Mouse (Mus musculus): ENCODE measurements around the gene Psmd8. TPM values are rescaled to one million over a fixed set of nuclear protein-coding genes. Genes with fewer than 3 reads are reported as not detected.
A peak's percentile ranks its signal among the peaks of the same experiment; 100 is the strongest.
"Not testable (repeated sequence)": the region's sequence is repeated elsewhere in the genome, so short reads cannot be mapped to it uniquely, and the experiment has no call there.

Psmd8 gene
- polyA plus RNA-seq, 1 experiment from 2014 or later = 263 TPM

- Histone ChIP-seq H3K9me3 (replicated peaks) (0 out of 2 replicates have a peak, but pooled peaks cover 4% of the 10 kb centered on the region), H3K4me3 (replicated peaks) (no peak overlapping the region), H3K27ac (no peak overlapping the region), H3K4me1 (peaks cover 12% of the 10 kb centered on the region), H3K4me2 (no peak overlapping the region), H3K36me3 (peaks cover 8% of the 10 kb centered on the region), H3K9ac (no peak overlapping the region), H3K27me3 (no peaks in the 10 kb centered on the region)
- no peak for ATAC-seq (replicated peaks; ENCODE audit: low FRiP score)
- WGBS = 66% methylated on average over 10 of the region's 10 CpGs
Observed at GRCm38 (mm10) chr7:29151486-29151885, 29.0 kb downstream of the Psmd8 start.

- 82% methylated on average over 15 of the region's 15 CpGs for WGBS
Observed at GRCm38 (mm10) chr7:29148771-29149170, 31.7 kb downstream of the Psmd8 start.

GRCm38 (mm10) chr7:29146625-29147367 is 33.7 kb downstream of the Psmd8 start:
- no peaks in the 10 kb centered on the region for H3K4me1 ChIP-seq
- no peak overlapping the region for H3K27ac ChIP-seq
- H3K9ac ChIP-seq = no peak overlapping the region
- no peak overlapping the region for H3K4me3 ChIP-seq (replicated peaks)
- WGBS = 76% methylated on average over 7 of the region's 7 CpGs
- ATAC-seq (replicated peaks; ENCODE audit: low FRiP score) = no peak
- no peaks in the 10 kb centered on the region for H3K27me3 ChIP-seq
- H3K4me2 ChIP-seq = no peak overlapping the region
- H3K36me3 ChIP-seq = no peaks in the 10 kb centered on the region
- H3K9me3 ChIP-seq (replicated peaks) = no peaks in the 10 kb centered on the region

More at GRCm38 (mm10) chr7:29148771-29149170, 31.7 kb downstream of the Psmd8 start:
- 0 out of 2 replicates have a peak, but pooled peaks have one; percentile 17 for ATAC-seq (replicated peaks; ENCODE audit: low FRiP score)
- H3K27ac ChIP-seq = no peak overlapping the region
- H3K36me3 ChIP-seq = no peaks in the 10 kb centered on the region
- H3K9me3 ChIP-seq (replicated peaks) = no peaks in the 10 kb centered on the region
- H3K27me3 ChIP-seq = no peaks in the 10 kb centered on the region
- H3K4me3 ChIP-seq (replicated peaks) = no peak overlapping the region
- no peak overlapping the region for H3K4me2 ChIP-seq
- no peak overlapping the region for H3K9ac ChIP-seq
- no peaks in the 10 kb centered on the region for H3K4me1 ChIP-seq

- H3K9ac ChIP-seq = no peak overlapping the region
- H3K27ac ChIP-seq = no peak overlapping the region
- no peaks in the 10 kb centered on the region for H3K9me3 ChIP-seq (replicated peaks)
- H3K4me2 ChIP-seq = no peak overlapping the region
- 92% methylated on average over 4 of the region's 4 CpGs for WGBS
- no peaks in the 10 kb centered on the region for H3K27me3 ChIP-seq
- no peaks in the 10 kb centered on the region for H3K4me1 ChIP-seq
- H3K36me3 ChIP-seq = no peaks in the 10 kb centered on the region
- no peak overlapping the region for H3K4me3 ChIP-seq (replicated peaks)
- no peak for ATAC-seq (replicated peaks; ENCODE audit: low FRiP score)
Observed at GRCm38 (mm10) chr7:29144006-29144405, 36.5 kb downstream of the Psmd8 start.

GRCm38 (mm10) chr7:29141416-29141815 is 39.1 kb downstream of the Psmd8 start:
- H3K4me1 ChIP-seq = no peaks in the 10 kb centered on the region
- H3K36me3 ChIP-seq = no peaks in the 10 kb centered on the region
- no peak overlapping the region for H3K4me3 ChIP-seq (replicated peaks)
- H3K27me3 ChIP-seq = peaks cover 3% of the 10 kb centered on the region
- WGBS = 72% methylated on average over 8 of the region's 8 CpGs
- no peak overlapping the region for H3K27ac ChIP-seq
- no peak for ATAC-seq (replicated peaks; ENCODE audit: low FRiP score)
- no peaks in the 10 kb centered on the region for H3K9me3 ChIP-seq (replicated peaks)
- H3K9ac ChIP-seq = no peak overlapping the region
- H3K4me2 ChIP-seq = no peak overlapping the region

- peaks cover 16% of the 10 kb centered on the region for H3K27me3 ChIP-seq
- H3K4me1 ChIP-seq = peaks cover 12% of the 10 kb centered on the region
- WGBS = 84% methylated on average over 3 of the region's 4 CpGs
- not testable (repeated sequence) for H3K4me2 ChIP-seq; H3K9ac ChIP-seq; H3K4me3 ChIP-seq (replicated peaks); H3K9me3 ChIP-seq (replicated peaks); ATAC-seq (replicated peaks; ENCODE audit: low FRiP score); H3K36me3 ChIP-seq; H3K27ac ChIP-seq
Observed at GRCm38 (mm10) chr7:29139237-29139636, 41.3 kb downstream of the Psmd8 start.

GRCm38 (mm10) chr7:29137429-29137828 is 43.1 kb downstream of the Psmd8 start:
- H3K4me3 ChIP-seq (replicated peaks) = no peak overlapping the region
- peaks cover 13% of the 10 kb centered on the region for H3K4me1 ChIP-seq
- no peak overlapping the region; the same call in 1 of the 2 replicates for H3K4me2 ChIP-seq
- no peak overlapping the region for H3K27ac ChIP-seq
- H3K9me3 ChIP-seq (replicated peaks) = no peaks in the 10 kb centered on the region
- H3K36me3 ChIP-seq = no peaks in the 10 kb centered on the region
- no peak for ATAC-seq (replicated peaks; ENCODE audit: low FRiP score)
- no peak overlapping the region for H3K9ac ChIP-seq
- peaks cover 16% of the 10 kb centered on the region for H3K27me3 ChIP-seq
- 44% methylated on average over 16 of the region's 16 CpGs for WGBS

GRCm38 (mm10) chr7:29134693-29135386 is 45.7 kb downstream of the Psmd8 start, which contains the start of gene Rasgrp4:
Rasgrp4 (plus strand) TSS chr7:29134851.
- Histone ChIP-seq H3K27me3 (peaks cover 16% of the 10 kb centered on the region), H3K27ac (no peak within 1 kb of the TSS), H3K4me3 (replicated peaks) (peak within 1 kb of the TSS; percentile 32), H3K9me3 (replicated peaks) (no peaks in the 10 kb centered on the region), H3K4me1 (peaks cover 13% of the 10 kb centered on the region), H3K4me2 (peak within 1 kb of the TSS; percentile 61), H3K36me3 (no peaks in the 10 kb centered on the region), H3K9ac (0 out of 2 replicates have a peak within 1 kb of the TSS, but pooled peaks have one; percentile 14)
- peak; percentile 82 for ATAC-seq (replicated peaks; ENCODE audit: low FRiP score)
- WGBS = under 1% methylated on average over 11 of the region's 20 CpGs

- H3K4me1 ChIP-seq = peaks cover 13% of the 10 kb centered on the region
- H3K4me2 ChIP-seq = peak overlapping the region; percentile 61
- peaks cover 16% of the 10 kb centered on the region for H3K27me3 ChIP-seq
- WGBS = 3% methylated on average over 4 of the region's 4 CpGs
- peak overlapping the region; percentile 32 for H3K4me3 ChIP-seq (replicated peaks)
- H3K9me3 ChIP-seq (replicated peaks) = no peaks in the 10 kb centered on the region
- H3K36me3 ChIP-seq = no peaks in the 10 kb centered on the region
- 0 out of 2 replicates have a peak overlapping the region, but pooled peaks have one; percentile 4 for H3K9ac ChIP-seq
- H3K27ac ChIP-seq = no peak overlapping the region
- no peak for ATAC-seq (replicated peaks; ENCODE audit: low FRiP score)
Observed at GRCm38 (mm10) chr7:29134230-29134629, 46.3 kb downstream of the Psmd8 start.

- Histone ChIP-seq H3K27ac (no peak overlapping the region), H3K4me2 (no peak overlapping the region), H3K9ac (no peak overlapping the region), H3K4me3 (replicated peaks) (no peak overlapping the region), H3K9me3 (replicated peaks) (no peaks in the 10 kb centered on the region), H3K36me3 (no peaks in the 10 kb centered on the region), H3K27me3 (peaks cover 3% of the 10 kb centered on the region; the same call in 1 of the 2 replicates), H3K4me1 (peaks cover 19% of the 10 kb centered on the region)
- WGBS = 79% methylated on average over 2 of the region's 2 CpGs
- ATAC-seq (replicated peaks; ENCODE audit: low FRiP score) = no peak
Observed at GRCm38 (mm10) chr7:29128725-29129124, 51.8 kb downstream of the Psmd8 start.

- Histone ChIP-seq H3K36me3 (no peaks in the 10 kb centered on the region), H3K9me3 (replicated peaks) (no peaks in the 10 kb centered on the region), H3K4me2 (no peak overlapping the region), H3K9ac (no peak overlapping the region), H3K27ac (no peak overlapping the region), H3K4me3 (replicated peaks) (no peak overlapping the region), H3K27me3 (peaks cover 3% of the 10 kb centered on the region; the same call in 1 of the 2 replicates), H3K4me1 (peaks cover 23% of the 10 kb centered on the region)
- WGBS = 13% methylated on average over 7 of the region's 7 CpGs
- no peak for ATAC-seq (replicated peaks; ENCODE audit: low FRiP score)
Observed at GRCm38 (mm10) chr7:29126173-29126915, 54.2 kb downstream of the Psmd8 start.
